Mouse (Mus musculus): ENCODE measurements around the gene Mapk6. TPM values are rescaled to one million over a fixed set of nuclear protein-coding genes. Genes with fewer than 3 reads are reported as not detected.

Gene Mapk6
- total RNA-seq, 2 experiments from 2014 or later, result 26.6 to 39.6 TPM

DNA sequence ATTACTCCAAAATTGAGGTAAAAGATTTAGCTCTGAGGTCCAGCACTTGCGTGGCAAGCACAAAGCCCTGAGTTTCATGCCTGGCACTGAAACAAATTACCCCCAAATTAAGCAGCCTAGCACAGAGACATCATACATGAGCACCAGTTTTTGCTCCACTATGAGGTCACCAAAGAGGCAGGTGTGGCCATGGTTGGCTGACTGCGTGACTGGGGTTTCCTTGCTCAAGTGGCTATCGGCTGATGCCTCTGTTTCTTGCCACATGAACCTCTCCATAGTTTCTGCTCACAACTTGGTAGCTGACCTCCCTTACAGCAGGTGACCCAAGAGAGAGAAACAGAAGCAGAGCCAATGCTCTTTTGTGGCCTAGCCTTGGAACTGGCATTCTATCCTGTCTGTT, 81.8 kb downstream of the Mapk6 start:
- ATAC-seq (ENCODE audit: poor library complexity, severe bottlenecking), result no peak

DNA sequence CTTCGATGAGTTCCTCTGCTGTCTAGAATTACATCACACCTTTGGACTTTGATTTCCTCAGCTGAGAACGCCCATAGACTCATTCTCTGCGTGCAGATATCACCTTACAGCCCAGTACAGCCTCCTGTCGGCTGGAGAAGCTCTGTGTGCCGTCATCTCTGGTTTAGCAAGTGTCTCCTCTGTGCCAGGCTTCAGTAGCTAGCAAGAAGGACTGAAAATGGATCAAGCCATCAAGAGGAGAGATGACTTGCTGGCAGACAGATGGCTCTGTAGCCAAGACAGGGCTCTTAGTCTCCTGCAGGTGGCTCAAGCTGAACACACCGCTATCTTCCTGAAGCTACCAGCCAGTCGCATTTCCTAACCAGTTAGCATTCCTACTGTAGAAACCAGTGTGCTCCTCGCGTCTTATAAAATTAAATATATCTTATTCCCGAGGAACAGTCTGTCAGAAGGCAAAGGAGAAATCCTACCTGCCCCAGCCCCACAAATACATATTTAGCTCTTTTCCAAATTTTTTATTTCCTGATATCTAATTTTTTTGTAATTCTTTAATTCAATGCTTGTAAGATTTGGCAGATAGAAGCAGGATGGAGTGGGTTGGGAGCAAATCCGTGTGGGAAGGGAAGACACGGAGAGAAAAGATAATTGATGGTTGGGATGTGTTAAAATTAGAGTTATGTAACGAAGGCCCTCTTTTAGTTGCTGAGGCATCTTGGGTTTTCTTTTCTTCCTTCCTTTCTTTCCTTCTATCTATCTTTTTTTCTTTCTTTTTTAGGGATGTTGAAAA, 87.5 kb downstream of the Mapk6 start:
- no peak for ATAC-seq (ENCODE audit: poor library complexity, severe bottlenecking)

DNA sequence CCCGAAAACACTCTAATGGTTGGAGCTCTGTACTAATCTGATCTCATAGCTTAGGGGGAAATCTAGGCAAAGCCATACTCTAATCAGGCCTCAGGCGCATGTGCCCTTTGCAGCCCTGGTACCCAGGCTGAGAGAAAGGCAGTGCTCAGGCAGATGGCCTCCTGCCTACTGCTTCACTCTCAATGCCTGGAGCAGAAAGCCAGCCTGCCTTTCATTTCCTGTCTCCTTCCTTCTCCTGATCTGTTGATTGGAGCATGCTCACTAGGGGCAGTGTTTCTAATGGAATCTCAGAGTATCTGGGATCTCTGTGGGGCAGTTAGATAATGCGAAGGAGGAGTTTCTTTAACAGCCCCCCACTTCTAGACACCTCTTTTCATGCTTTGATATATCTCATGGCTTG, 90.4 kb downstream of the Mapk6 start:
- no peak for ATAC-seq (ENCODE audit: poor library complexity, severe bottlenecking)

Other genes starting within 250 kb of the Mapk6 start
- not detected in 2 replicates for gene Myo5c, start 178.0 kb downstream of the Mapk6 start, total RNA-seq (2015)
- gene Myo5c, start 178.0 kb downstream of the Mapk6 start, total RNA-seq (2017), result not detected in 2 replicates
- 0.51 TPM in 1 of 2 replicates, not detected in the other for gene Gnb5, start 103.7 kb downstream of the Mapk6 start, total RNA-seq (2015)
- gene Gnb5, start 103.7 kb downstream of the Mapk6 start, total RNA-seq (2017), result 0.29 TPM in 1 of 2 replicates, not detected in the other
- not detected in 2 replicates for gene Bcl2l10, start 62.2 kb downstream of the Mapk6 start, total RNA-seq (2015)
- gene Bcl2l10, start 62.2 kb downstream of the Mapk6 start, total RNA-seq (2017), result not detected in 2 replicates
- gene Leo1, start 31.5 kb upstream of the Mapk6 start, total RNA-seq (2015), result 12.5 and 16.3 TPM in 2 replicates
- 32.5 and 35.6 TPM in 2 replicates for gene Leo1, start 31.5 kb upstream of the Mapk6 start, total RNA-seq (2017)
- gene Tmod3, start 149.7 kb upstream of the Mapk6 start, total RNA-seq (2015), result 100 and 101 TPM in 2 replicates
- gene Tmod3, start 149.7 kb upstream of the Mapk6 start, total RNA-seq (2017), result 102 and 121 TPM in 2 replicates
- not detected in 2 replicates for gene Tmod2, start 201.3 kb upstream of the Mapk6 start, total RNA-seq (2015)
- 0.41 TPM in 1 of 2 replicates, not detected in the other for gene Tmod2, start 201.3 kb upstream of the Mapk6 start, total RNA-seq (2017)
- 0.59 TPM in 1 of 2 replicates, not detected in the other for gene Lysmd2, start 215.7 kb upstream of the Mapk6 start, total RNA-seq (2015)
- gene Lysmd2, start 215.7 kb upstream of the Mapk6 start, total RNA-seq (2017), result 0.11 TPM in 1 of 2 replicates, not detected in the other

All from megakaryocyte, adult 5-6 weeks (primary cell).